Mouse (Mus musculus) stomach, postnatal 0 days (tissue): Measurements from ENCODE around the gene Pnkd.

Source experiments
- CTCF ChIP-seq: IDR thresholded peaks from 2 replicates; pipeline ENCODE4 v1.5.1; 2016; ENCODE audit warnings: antibody characterized with exemption, low read depth, mild to moderate bottlenecking, moderate library complexity
- EP300 ChIP-seq: optimal IDR thresholded peaks from 2 replicates; pipeline ENCODE3; 2016; ENCODE audit warnings: antibody characterized with exemption

- TF ChIP-seq EP300 (no peak), CTCF (peak; percentile 54)
Observed at GRCm38 (mm10) chr1:74284543-74285160, at the start of gene Pnkd, which contains the start of gene Aamp.
